Mouse (Mus musculus) midbrain, embryonic 14.5 days (tissue): ENCODE measurements around the gene Vrk1. TPM values are rescaled to one million over a fixed set of nuclear protein-coding genes. Genes with fewer than 3 reads are reported as not detected.

Experiments used
- ATAC-seq: fragments of 200-750 bp; cut with Nextera tagmentation; 2 replicates; pipeline ENCODE4 v1.8.0; 2017; ENCODE audit warnings: moderate number of reproducible peaks, moderate library complexity; ENCODE audit not compliant: low FRiP score, low TSS enrichment
- DNase-seq: peaks from one replicate; pipeline ENCODE4 v3.0.0-alpha.2; 2015
- H3K27ac ChIP-seq: fragments of 300-500 bp; sonication (generic); replicated peaks from 2 replicates; pipeline ENCODE4 v1.5.1; 2014; ENCODE audit warnings: mild to moderate bottlenecking, low read depth, low read length, moderate library complexity
- H3K27me3 ChIP-seq: fragments of 300-500 bp; sonication (generic); 2 replicates; pipeline ENCODE4 v1.6.1; 2014; ENCODE audit warnings: low read length, control low read depth, mixed read lengths; ENCODE audit not compliant: control insufficient read depth, insufficient read depth
- H3K36me3 ChIP-seq: fragments of 300-500 bp; sonication (generic); 2 replicates; pipeline ENCODE4 v1.6.1; 2014; ENCODE audit warnings: low read length, control low read depth; ENCODE audit not compliant: control insufficient read depth, insufficient read depth
- H3K4me1 ChIP-seq: fragments of 300-500 bp; sonication (generic); 2 replicates; pipeline ENCODE4 v1.6.1; 2014; ENCODE audit warnings: mild to moderate bottlenecking, antibody characterized with exemption, low read length, control low read depth; ENCODE audit not compliant: control insufficient read depth, insufficient read depth
- H3K4me2 ChIP-seq: fragments of 300-500 bp; sonication (generic); 2 replicates; pipeline ENCODE4 v1.6.1; 2014; ENCODE audit warnings: mild to moderate bottlenecking, low read length, moderate library complexity
- H3K4me3 ChIP-seq: fragments of 300-500 bp; sonication (generic); replicated peaks from 2 replicates; pipeline ENCODE4 v1.5.1; 2014; ENCODE audit warnings: low read depth, low read length
- H3K9ac ChIP-seq: fragments of 300-500 bp; sonication (generic); replicated peaks from 2 replicates; pipeline ENCODE4 v1.6.1; 2014; ENCODE audit warnings: mild to moderate bottlenecking, low read length, moderate library complexity
- H3K9me3 ChIP-seq: fragments of 300-500 bp; sonication (generic); 2 replicates; pipeline ENCODE4 v1.6.1; 2016; ENCODE audit warnings: low read length, control low read depth, mixed read lengths; ENCODE audit not compliant: control insufficient read depth
- WGBS: fragments of 180-500 bp; shearing (Covaris S2); extraction: QIAGEN DNeasy Blood & Tissue Kit; methylation state at CpG from one replicate; pipeline ENCODE4 v1.1.7; 2014; 5-methylcytosine and 5-hydroxymethylcytosine counted together
- polyA plus RNA-seq: library from polyadenylated mRNA; unstranded; fragments of >200 nt; fragmentation: Nextera tagmentation; extraction: Ambion mirVana; gene quantifications from 2 replicates; pipeline ENCODE4 v1.2.1, GENCODE M21; 2014

Gene Vrk1
- polyA plus RNA-seq, 1 experiment from 2014 or later = 42.3 TPM

DNA sequence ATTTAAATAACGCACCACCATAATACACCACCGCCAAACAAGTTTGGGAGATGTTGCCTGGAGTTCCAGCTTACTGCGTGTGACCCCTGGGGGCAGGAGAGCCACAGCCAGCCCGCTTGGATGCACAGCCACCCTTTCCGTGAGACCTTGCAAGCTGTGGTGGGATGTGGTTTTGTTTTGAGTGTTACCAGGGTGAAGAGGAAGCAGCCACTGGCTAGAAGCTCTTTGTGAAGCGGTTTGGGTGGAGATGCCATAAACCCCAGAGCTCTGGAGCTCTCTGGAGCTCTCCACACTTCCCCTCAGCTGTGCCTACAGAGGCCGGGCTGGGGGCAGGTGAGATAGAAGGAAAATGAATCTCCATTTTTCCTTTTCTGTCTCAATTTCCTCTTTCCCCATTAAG is 38.8 kb upstream of the Vrk1 start:
- no peak overlapping the region for H3K4me2 ChIP-seq
- no peak overlapping the region for H3K9ac ChIP-seq
- H3K36me3 ChIP-seq = no peaks in the 10 kb centered on the region
- WGBS = 68% methylated on average over 7 of the region's 7 CpGs
- DNase-seq = no peak
- H3K27ac ChIP-seq = no peak overlapping the region
- H3K9me3 ChIP-seq = no peaks in the 10 kb centered on the region
- H3K27me3 ChIP-seq = no peaks in the 10 kb centered on the region
- no peak for ATAC-seq
- no peak overlapping the region for H3K4me3 ChIP-seq
- H3K4me1 ChIP-seq = 0 out of 2 replicates have a peak, but pooled peaks cover 5% of the 10 kb centered on the region

DNA sequence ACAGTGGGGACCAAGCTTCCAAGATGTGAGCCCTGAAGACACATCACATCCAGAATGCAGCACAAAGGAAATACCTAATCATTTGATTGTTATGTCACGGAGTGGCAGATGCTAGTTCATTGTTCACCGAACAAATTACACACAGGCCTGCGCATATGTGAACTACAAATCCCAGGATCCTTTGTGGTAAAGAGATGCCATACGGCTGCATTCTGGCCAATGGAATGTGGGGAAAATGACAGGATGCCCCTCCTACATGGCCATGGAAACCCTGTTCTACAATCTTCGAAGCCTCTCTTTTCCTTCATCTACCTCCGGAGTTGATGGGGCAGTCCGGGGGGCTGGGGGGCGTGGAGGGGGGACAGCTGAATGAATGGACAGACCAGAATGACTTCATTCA is 37.4 kb upstream of the Vrk1 start:
- DNase-seq (peak; percentile 47), ATAC-seq (no peak)
- no peak overlapping the region for H3K4me3 ChIP-seq
- no peaks in the 10 kb centered on the region for H3K9me3 ChIP-seq
- WGBS = 88% methylated on average over 8 of the region's 8 CpGs
- no peaks in the 10 kb centered on the region for H3K36me3 ChIP-seq
- H3K4me2 ChIP-seq = no peak overlapping the region
- no peak overlapping the region for H3K27ac ChIP-seq
- 0 out of 2 replicates have a peak, but pooled peaks cover 3% of the 10 kb centered on the region for H3K4me1 ChIP-seq
- H3K9ac ChIP-seq = no peak overlapping the region
- H3K27me3 ChIP-seq = no peaks in the 10 kb centered on the region

GRCm38 (mm10) chr12:105973691-105974090 is 36.3 kb upstream of the Vrk1 start:
- WGBS = 24% methylated on average over 9 of the region's 9 CpGs
- Histone ChIP-seq H3K9me3 (no peaks in the 10 kb centered on the region), H3K9ac (no peak overlapping the region), H3K36me3 (no peaks in the 10 kb centered on the region), H3K4me3 (no peak overlapping the region), H3K4me2 (no peak overlapping the region), H3K27me3 (no peaks in the 10 kb centered on the region), H3K27ac (peak overlapping the region; percentile 56), H3K4me1 (no peaks in the 10 kb centered on the region)
- DNase-seq (peak; percentile 58), ATAC-seq (peak; percentile 63; the same call in 1 of the 2 replicates)

GRCm38 (mm10) chr12:105974107-105974506 is 35.9 kb upstream of the Vrk1 start:
- Histone ChIP-seq H3K4me1 (no peaks in the 10 kb centered on the region), H3K4me2 (no peak overlapping the region), H3K9ac (no peak overlapping the region), H3K36me3 (no peaks in the 10 kb centered on the region), H3K27ac (no peak overlapping the region), H3K27me3 (no peaks in the 10 kb centered on the region), H3K4me3 (no peak overlapping the region), H3K9me3 (no peaks in the 10 kb centered on the region)
- ATAC-seq = peak; percentile 46; the same call in 1 of the 2 replicates
- 21% methylated on average over 5 of the region's 5 CpGs for WGBS
- DNase-seq = peak; percentile 47

DNA sequence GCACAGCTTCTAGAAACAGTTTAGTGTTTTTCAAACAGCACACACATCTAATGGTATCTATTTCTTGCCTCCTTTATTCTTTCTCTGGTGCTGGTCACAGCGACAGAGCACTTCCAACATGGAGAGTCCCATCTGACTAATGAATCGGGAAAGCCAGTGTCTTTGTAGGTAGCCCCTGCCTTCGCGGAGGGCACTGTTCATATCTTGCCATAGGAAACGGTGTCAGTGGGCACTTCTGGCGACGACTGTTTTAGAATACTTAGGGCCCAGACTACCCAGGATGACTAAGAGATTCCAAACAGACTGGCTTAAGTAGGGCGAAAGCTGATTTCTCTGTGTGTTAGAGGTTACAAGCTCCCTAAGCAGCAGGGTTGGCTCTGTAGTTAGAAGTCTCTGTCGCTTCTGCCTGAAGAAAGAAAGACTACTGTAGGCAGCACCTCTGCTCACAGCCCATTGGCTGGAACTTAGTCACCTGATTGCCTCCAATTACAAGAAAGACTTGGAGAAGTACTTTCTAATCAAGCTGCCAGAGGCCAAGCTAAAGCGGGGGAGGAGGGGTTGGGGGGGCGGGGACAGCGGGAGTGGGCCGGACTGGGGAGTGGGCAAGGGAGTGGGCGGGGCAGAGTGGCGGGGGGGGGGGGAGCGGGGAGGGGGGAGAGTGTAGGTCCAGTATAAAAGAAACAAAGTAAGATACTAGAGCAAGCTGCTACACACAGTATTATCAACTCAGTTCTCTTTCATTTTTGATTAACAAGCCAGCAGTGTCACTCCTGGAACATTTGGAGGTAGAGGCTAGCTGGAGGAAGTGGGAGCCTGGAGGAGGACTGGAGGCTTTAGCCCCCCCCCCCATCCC is 28.7 kb upstream of the Vrk1 start:
- no peaks in the 10 kb centered on the region for H3K4me1 ChIP-seq
- no peak overlapping the region for H3K27ac ChIP-seq
- no peaks in the 10 kb centered on the region for H3K36me3 ChIP-seq
- H3K4me2 ChIP-seq = no peak overlapping the region
- ATAC-seq (no peak), DNase-seq (no peak)
- H3K4me3 ChIP-seq = no peak overlapping the region
- H3K9ac ChIP-seq = no peak overlapping the region
- H3K9me3 ChIP-seq = no peaks in the 10 kb centered on the region
- no peaks in the 10 kb centered on the region for H3K27me3 ChIP-seq
- 27% methylated on average over 14 of the region's 16 CpGs for WGBS

DNA sequence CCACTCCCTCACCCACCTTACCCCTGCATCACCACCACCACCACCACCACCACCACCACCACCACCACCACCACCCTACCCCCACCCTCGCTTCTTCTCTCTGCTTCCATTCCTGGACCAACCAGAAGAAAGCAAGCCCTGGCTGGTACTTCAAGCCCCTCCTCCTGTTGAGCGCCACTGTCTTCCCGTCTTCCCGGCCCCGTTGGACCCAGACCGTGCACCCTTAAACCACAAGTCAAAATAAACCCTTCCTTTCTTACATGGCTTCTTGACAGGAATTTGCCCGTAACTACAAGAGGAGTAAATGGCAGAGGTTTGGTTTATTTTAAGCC is 28.1 kb upstream of the Vrk1 start:
- Histone ChIP-seq H3K27me3 (no peaks in the 10 kb centered on the region), H3K4me1 (no peaks in the 10 kb centered on the region), H3K4me2 (no peak overlapping the region), H3K9ac (no peak overlapping the region), H3K9me3 (no peaks in the 10 kb centered on the region), H3K4me3 (no peak overlapping the region), H3K27ac (no peak overlapping the region), H3K36me3 (no peaks in the 10 kb centered on the region)
- no peak for DNase-seq
- ATAC-seq = no peak
- 90% methylated on average over 7 of the region's 7 CpGs for whole genome bisulfite sequencing

DNA sequence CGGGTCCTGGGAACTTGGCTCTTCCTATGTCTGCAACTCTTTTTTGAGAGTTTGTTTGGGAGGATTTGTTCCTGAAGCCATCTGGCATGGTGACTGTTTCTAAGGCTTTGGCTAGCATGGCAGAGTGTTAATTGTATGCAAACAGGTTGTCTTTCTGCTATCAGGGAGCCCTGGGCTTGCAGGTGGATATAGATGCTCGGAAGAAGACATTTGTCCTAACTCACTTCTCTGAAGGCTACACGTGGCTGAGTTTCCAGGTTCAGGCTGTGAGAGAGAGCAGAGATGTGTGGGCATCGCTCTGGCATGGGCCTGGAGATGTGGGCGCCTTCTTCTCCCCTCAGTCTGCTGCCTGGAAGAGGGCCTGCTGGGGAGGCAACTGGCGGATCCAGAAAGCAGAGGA is 27.4 kb upstream of the Vrk1 start:
- Histone ChIP-seq H3K36me3 (no peaks in the 10 kb centered on the region), H3K9me3 (no peaks in the 10 kb centered on the region), H3K4me1 (no peaks in the 10 kb centered on the region), H3K4me2 (no peak overlapping the region), H3K27me3 (no peaks in the 10 kb centered on the region), H3K27ac (no peak overlapping the region), H3K4me3 (no peak overlapping the region), H3K9ac (no peak overlapping the region)
- ATAC-seq (no peak), DNase-seq (no peak)
- 96% methylated on average over 6 of the region's 6 CpGs for WGBS

GRCm38 (mm10) chr12:105983499-105983898 is 26.5 kb upstream of the Vrk1 start:
- Histone ChIP-seq H3K4me1 (no peaks in the 10 kb centered on the region), H3K36me3 (no peaks in the 10 kb centered on the region), H3K9me3 (no peaks in the 10 kb centered on the region), H3K4me3 (no peak overlapping the region), H3K27me3 (no peaks in the 10 kb centered on the region), H3K27ac (no peak overlapping the region), H3K4me2 (no peak overlapping the region), H3K9ac (no peak overlapping the region)
- 93% methylated on average over 9 of the region's 9 CpGs for WGBS
- DNase-seq (no peak), ATAC-seq (no peak)

DNA sequence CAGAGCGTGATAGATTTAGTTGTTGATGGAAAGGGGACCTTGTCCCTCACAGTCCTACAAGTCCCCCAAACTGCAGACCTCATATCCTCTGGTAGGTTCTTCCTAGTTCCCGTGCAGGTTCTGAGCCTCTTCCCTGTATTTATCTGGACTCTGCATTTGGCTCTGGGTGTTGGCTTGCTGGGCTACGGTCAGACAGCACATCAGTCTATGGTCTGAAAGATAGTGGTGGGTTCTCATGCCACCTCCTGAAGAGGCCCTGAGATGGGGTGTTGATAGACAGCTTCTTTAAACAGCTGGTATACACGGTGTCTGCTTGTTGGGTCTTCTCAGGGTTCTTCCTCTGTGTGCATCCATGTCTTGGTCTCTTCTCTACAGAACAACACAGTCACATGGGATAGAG is 21.6 kb upstream of the Vrk1 start:
- H3K9me3 ChIP-seq = no peaks in the 10 kb centered on the region
- H3K4me3 ChIP-seq = no peak overlapping the region
- no peak for DNase-seq
- no peak for ATAC-seq
- no peaks in the 10 kb centered on the region for H3K4me1 ChIP-seq
- WGBS = 88% methylated on average over 4 of the region's 4 CpGs
- H3K36me3 ChIP-seq = no peaks in the 10 kb centered on the region
- H3K4me2 ChIP-seq = no peak overlapping the region
- H3K9ac ChIP-seq = no peak overlapping the region
- no peak overlapping the region for H3K27ac ChIP-seq
- no peaks in the 10 kb centered on the region for H3K27me3 ChIP-seq
